Mouse (Mus musculus): ENCODE data around the gene Fat3. TPM values are rescaled to one million over a fixed set of nuclear protein-coding genes. Genes with fewer than 3 reads are reported as not detected.

Fat3 gene
- polyA plus RNA-seq, 1 experiment from 2014 or later, result 0.20 TPM

DNA sequence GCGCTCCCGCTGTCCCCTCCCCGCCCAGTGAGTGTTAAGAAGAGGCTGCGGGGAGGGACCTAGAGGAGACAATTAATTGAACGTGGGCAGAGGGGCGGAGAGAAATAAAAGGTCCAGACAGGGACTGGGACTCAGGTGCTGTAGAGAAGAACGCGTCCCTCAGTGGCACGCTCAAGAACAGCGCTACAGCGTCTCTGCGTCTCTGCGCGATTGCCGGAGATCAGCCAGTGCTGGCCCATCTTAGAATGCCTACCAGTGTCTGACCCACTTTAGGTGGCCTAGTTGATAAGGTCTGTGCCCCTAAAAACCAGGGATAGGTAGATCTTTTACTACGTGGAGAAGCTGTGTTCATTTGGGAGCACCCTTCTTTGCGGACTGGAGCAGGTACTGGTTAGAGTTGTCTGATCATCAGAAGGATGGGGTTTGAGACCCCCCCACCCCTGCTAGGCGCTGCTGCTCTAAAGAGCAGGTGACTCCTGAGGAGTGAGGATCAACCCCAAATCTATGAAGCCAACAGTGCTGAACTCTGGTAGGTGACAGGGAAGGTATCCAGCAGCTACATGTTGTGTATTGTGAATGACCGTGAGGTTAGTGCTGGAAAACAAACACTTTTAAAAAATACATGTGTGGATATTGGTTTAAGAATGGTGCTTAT lies 626.5 kb downstream of the Fat3 start, which contains the start of gene Mtnr1b:
Mtnr1b (minus strand) TSS at position 51 of the 655 bp plus-strand sequence.
- no peaks in the 10 kb centered on the region for H3K4me1 ChIP-seq (replicated peaks; ENCODE audit: control insufficient read depth, insufficient read depth, low read length)
- H3K27ac ChIP-seq (ENCODE audit: low read depth, low read length), result no peak within 1 kb of the TSS
- no peak within 1 kb of the TSS for H3K4me2 ChIP-seq (replicated peaks; ENCODE audit: low read depth)
- no peaks in the 10 kb centered on the region for H3K36me3 ChIP-seq (ENCODE audit: control insufficient read depth, insufficient read depth)
- H3K9ac ChIP-seq (ENCODE audit: low read depth, low read length), result no peak within 1 kb of the TSS
- no peak for TF ChIP-seq CTCF (IDR thresholded peaks at IDR 0.05; ENCODE audit: low read depth)
- 48% methylated on average over 19 of the region's 19 CpGs for WGBS
- ATAC-seq, result no peak
- H3K4me3 ChIP-seq (ENCODE audit: low read depth, low read length), result no peak within 1 kb of the TSS
- no peaks in the 10 kb centered on the region for H3K27me3 ChIP-seq (replicated peaks; ENCODE audit: control insufficient read depth, insufficient read depth, low read length)
- no peaks in the 10 kb centered on the region for H3K9me3 ChIP-seq (ENCODE audit: control insufficient read depth)

- no peaks in the 10 kb centered on the region for H3K9me3 ChIP-seq (ENCODE audit: control insufficient read depth)
- no peaks in the 10 kb centered on the region for H3K27me3 ChIP-seq (replicated peaks; ENCODE audit: control insufficient read depth, insufficient read depth, low read length)
- 47% methylated on average over 4 of the region's 4 CpGs for WGBS
- no peaks in the 10 kb centered on the region for H3K36me3 ChIP-seq (ENCODE audit: control insufficient read depth, insufficient read depth)
- no peak for ATAC-seq
- no peak overlapping the region for H3K27ac ChIP-seq (ENCODE audit: low read depth, low read length)
- no peaks in the 10 kb centered on the region for H3K4me1 ChIP-seq (replicated peaks; ENCODE audit: control insufficient read depth, insufficient read depth, low read length)
- H3K4me2 ChIP-seq (replicated peaks; ENCODE audit: low read depth), result no peak overlapping the region
- H3K9ac ChIP-seq (ENCODE audit: low read depth, low read length), result no peak overlapping the region
- no peak overlapping the region for H3K4me3 ChIP-seq (ENCODE audit: low read depth, low read length)
- TF ChIP-seq CTCF (IDR thresholded peaks at IDR 0.05; ENCODE audit: low read depth), result no peak
Observed at GRCm38 (mm10) chr9:15870013-15870412, 631.1 kb downstream of the Fat3 start.

DNA sequence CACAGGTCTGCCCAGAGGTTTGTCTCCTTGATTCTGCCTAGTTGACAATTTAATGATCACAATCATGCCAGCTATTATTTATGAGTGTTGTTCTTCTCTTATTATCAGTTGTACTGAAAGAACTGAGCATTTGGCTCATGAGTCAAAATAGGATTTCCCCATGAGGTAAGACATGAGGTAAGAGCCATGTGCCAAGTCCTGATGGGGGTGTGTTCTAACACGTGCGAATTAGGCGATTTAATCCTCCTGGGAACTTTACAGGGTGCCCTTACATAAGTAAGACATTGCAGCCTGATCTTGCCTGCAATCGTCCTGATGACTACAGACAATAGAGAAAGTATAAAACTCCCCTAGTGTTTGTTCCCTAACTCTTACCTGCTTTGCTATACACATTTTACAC lies 631.6 kb downstream of the Fat3 start:
- Histone ChIP-seq H3K27me3 (replicated peaks; ENCODE audit: control insufficient read depth, insufficient read depth, low read length) (no peaks in the 10 kb centered on the region), H3K9ac (ENCODE audit: low read depth, low read length) (no peak overlapping the region), H3K36me3 (ENCODE audit: control insufficient read depth, insufficient read depth) (no peaks in the 10 kb centered on the region), H3K4me3 (ENCODE audit: low read depth, low read length) (no peak overlapping the region), H3K9me3 (ENCODE audit: control insufficient read depth) (no peaks in the 10 kb centered on the region), H3K4me2 (replicated peaks; ENCODE audit: low read depth) (no peak overlapping the region), H3K27ac (ENCODE audit: low read depth, low read length) (no peak overlapping the region), H3K4me1 (replicated peaks; ENCODE audit: control insufficient read depth, insufficient read depth, low read length) (no peaks in the 10 kb centered on the region)
- no peak for ATAC-seq
- TF ChIP-seq CTCF (IDR thresholded peaks at IDR 0.05; ENCODE audit: low read depth), result no peak
- WGBS, result 66% methylated on average over 4 of the region's 4 CpGs

DNA sequence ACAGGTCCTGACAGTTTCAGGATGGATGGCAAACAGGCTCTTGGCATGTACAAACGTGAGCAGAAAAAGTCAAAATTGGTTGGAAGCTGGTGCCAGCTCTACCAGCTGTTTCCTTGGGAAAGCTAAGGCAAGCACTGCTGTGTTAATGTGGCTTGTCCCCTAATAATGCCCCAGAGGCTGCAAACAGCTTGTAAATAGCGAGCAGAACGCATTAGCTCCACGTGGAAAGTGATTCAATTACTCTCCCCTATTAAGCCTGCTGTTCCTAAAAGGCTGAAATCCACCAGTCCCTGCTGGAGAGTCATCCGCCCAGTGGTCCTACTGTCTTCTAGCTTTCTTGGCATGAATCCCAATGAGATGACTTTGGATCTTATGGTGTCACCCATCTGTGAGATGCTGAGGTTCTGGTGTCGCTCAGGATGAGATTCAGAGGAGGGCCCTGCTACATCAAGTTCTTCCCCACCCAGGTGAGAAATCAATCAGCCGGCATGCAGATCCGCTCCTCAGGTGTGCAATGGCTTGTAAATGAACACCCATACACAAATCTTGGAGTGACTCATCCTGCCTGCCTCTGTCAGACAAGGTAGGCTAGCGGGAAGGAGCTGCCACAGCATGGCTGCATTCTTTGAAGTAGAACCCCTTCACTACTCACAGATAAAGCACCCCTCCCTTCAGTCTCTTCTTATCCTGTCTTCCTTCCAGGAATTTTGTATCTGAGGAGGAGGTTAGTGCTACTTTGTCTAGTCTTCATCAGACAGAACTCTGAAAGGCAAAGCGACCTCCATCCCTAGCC lies 634.6 kb downstream of the Fat3 start:
- Histone ChIP-seq H3K27me3 (replicated peaks; ENCODE audit: control insufficient read depth, insufficient read depth, low read length) (no peaks in the 10 kb centered on the region), H3K4me3 (ENCODE audit: low read depth, low read length) (no peak overlapping the region), H3K4me2 (replicated peaks; ENCODE audit: low read depth) (no peak overlapping the region), H3K27ac (ENCODE audit: low read depth, low read length) (no peak overlapping the region), H3K36me3 (ENCODE audit: control insufficient read depth, insufficient read depth) (no peaks in the 10 kb centered on the region), H3K4me1 (replicated peaks; ENCODE audit: control insufficient read depth, insufficient read depth, low read length) (no peaks in the 10 kb centered on the region), H3K9me3 (ENCODE audit: control insufficient read depth) (no peaks in the 10 kb centered on the region), H3K9ac (ENCODE audit: low read depth, low read length) (no peak overlapping the region)
- WGBS, result 69% methylated on average over 10 of the region's 10 CpGs
- no peak for TF ChIP-seq CTCF (IDR thresholded peaks at IDR 0.05; ENCODE audit: low read depth)
- no peak for ATAC-seq

- Histone ChIP-seq H3K27me3 (replicated peaks; ENCODE audit: control insufficient read depth, insufficient read depth, low read length) (no peaks in the 10 kb centered on the region), H3K9ac (ENCODE audit: low read depth, low read length) (no peak overlapping the region), H3K4me2 (replicated peaks; ENCODE audit: low read depth) (no peak overlapping the region), H3K4me1 (replicated peaks; ENCODE audit: control insufficient read depth, insufficient read depth, low read length) (no peaks in the 10 kb centered on the region), H3K27ac (ENCODE audit: low read depth, low read length) (no peak overlapping the region), H3K9me3 (ENCODE audit: control insufficient read depth) (no peaks in the 10 kb centered on the region), H3K4me3 (ENCODE audit: low read depth, low read length) (no peak overlapping the region), H3K36me3 (ENCODE audit: control insufficient read depth, insufficient read depth) (no peaks in the 10 kb centered on the region)
- no peak for TF ChIP-seq CTCF (IDR thresholded peaks at IDR 0.05; ENCODE audit: low read depth)
- WGBS, result 78% methylated on average over 5 of the region's 5 CpGs
- ATAC-seq, result no peak
Observed at GRCm38 (mm10) chr9:15861402-15861801, 639.7 kb downstream of the Fat3 start.
